Mouse (Mus musculus) hindbrain, embryonic 14.5 days (tissue): Measurements from ENCODE around the gene 2010111I01Rik. TPM values are rescaled to one million over a fixed set of nuclear protein-coding genes. Genes with fewer than 3 reads are reported as not detected.
"Not testable (repeated sequence)": the region's sequence is repeated elsewhere in the genome, so short reads cannot be mapped to it uniquely, and the experiment has no call there.

ENCODE experiments used
- ATAC-seq: fragments of 200-750 bp; cut with Nextera tagmentation; 2 replicates; pipeline ENCODE4 v1.8.0; 2017; ENCODE audit warnings: moderate number of reproducible peaks, mild to moderate bottlenecking, moderate TSS enrichment, moderate library complexity; ENCODE audit not compliant: low FRiP score
- DNase-seq: peaks from one replicate; pipeline ENCODE4 v3.0.0-alpha.2; 2015; ENCODE audit warnings: low spot score
- H3K27ac ChIP-seq: fragments of 300-500 bp; sonication (generic); 2 replicates; pipeline ENCODE4 v1.5.1; 2014; ENCODE audit warnings: mild to moderate bottlenecking, moderate library complexity
- H3K27me3 ChIP-seq: fragments of 300-500 bp; sonication (generic); 2 replicates; pipeline ENCODE4 v1.6.1; 2014; ENCODE audit warnings: mild to moderate bottlenecking, low read length, mixed read lengths; ENCODE audit not compliant: control insufficient read depth, insufficient read depth
- H3K36me3 ChIP-seq: fragments of 300-500 bp; sonication (generic); replicated peaks from 2 replicates; pipeline ENCODE4 v1.6.1; 2014; ENCODE audit not compliant: control insufficient read depth, insufficient read depth
- H3K4me1 ChIP-seq: fragments of 300-500 bp; sonication (generic); replicated peaks from 2 replicates; pipeline ENCODE4 v1.6.1; 2014; ENCODE audit warnings: antibody characterized with exemption, low read length, mixed read lengths; ENCODE audit not compliant: control insufficient read depth, insufficient read depth
- H3K4me2 ChIP-seq: fragments of 300-500 bp; sonication (generic); replicated peaks from 2 replicates; pipeline ENCODE4 v1.6.1; 2014; ENCODE audit warnings: mild to moderate bottlenecking, moderate library complexity
- H3K4me3 ChIP-seq: fragments of 300-500 bp; sonication (generic); replicated peaks from 2 replicates; pipeline ENCODE4 v1.5.1; 2014; ENCODE audit warnings: mild to moderate bottlenecking, low read length
- H3K9ac ChIP-seq: fragments of 300-500 bp; sonication (generic); 2 replicates; pipeline ENCODE4 v1.6.1; 2014
- H3K9me3 ChIP-seq: fragments of 300-500 bp; sonication (generic); 2 replicates; pipeline ENCODE4 v1.6.1; 2016; ENCODE audit warnings: low read length; ENCODE audit not compliant: control insufficient read depth
- WGBS: fragments of 180-500 bp; shearing (Covaris S2); extraction: QIAGEN DNeasy Blood & Tissue Kit; methylation state at CpG from one replicate; pipeline ENCODE4 v1.1.7; 2014; 5-methylcytosine and 5-hydroxymethylcytosine counted together
- polyA plus RNA-seq: library from polyadenylated mRNA; unstranded; fragments of >200 nt; fragmentation: Nextera tagmentation; extraction: Ambion mirVana; gene quantifications from 2 replicates; pipeline ENCODE4 v1.2.1, GENCODE M21; 2014

Gene 2010111I01Rik
- polyA plus RNA-seq, 1 experiment from 2014 or later, result 32.6 TPM

- peaks cover 3% of the 10 kb centered on the region; the same call in 1 of the 2 replicates for H3K4me1 ChIP-seq
- DNase-seq (no peak), ATAC-seq (no peak)
- no peak overlapping the region for H3K9ac ChIP-seq
- H3K27me3 ChIP-seq, result no peaks in the 10 kb centered on the region
- H3K9me3 ChIP-seq, result no peaks in the 10 kb centered on the region
- H3K36me3 ChIP-seq, result no peaks in the 10 kb centered on the region
- H3K27ac ChIP-seq, result no peak overlapping the region
- WGBS, result 91% methylated on average over 12 of the region's 12 CpGs
- H3K4me3 ChIP-seq, result no peak overlapping the region
- H3K4me2 ChIP-seq, result no peak overlapping the region
Measured at GRCm38 (mm10) chr13:63313748-63314607, 349.3 kb downstream of the 2010111I01Rik start.

- Histone ChIP-seq H3K27me3 (no peaks in the 10 kb centered on the region), H3K4me3 (no peak overlapping the region), H3K4me2 (no peak overlapping the region), H3K36me3 (no peaks in the 10 kb centered on the region), H3K9ac (no peak overlapping the region), H3K9me3 (no peaks in the 10 kb centered on the region), H3K4me1 (peaks cover 3% of the 10 kb centered on the region; the same call in 1 of the 2 replicates), H3K27ac (no peak overlapping the region)
- 87% methylated on average over 4 of the region's 4 CpGs for WGBS
- DNase-seq (no peak), ATAC-seq (no peak)
Measured at GRCm38 (mm10) chr13:63314608-63314920, 349.9 kb downstream of the 2010111I01Rik start.

- not testable (repeated sequence) for H3K27ac ChIP-seq, H3K4me1 ChIP-seq, H3K36me3 ChIP-seq, ATAC-seq, H3K9ac ChIP-seq, H3K9me3 ChIP-seq, H3K4me3 ChIP-seq, H3K27me3 ChIP-seq, DNase-seq, H3K4me2 ChIP-seq
- 93% methylated on average over 3 of the region's 4 CpGs for WGBS
Measured at GRCm38 (mm10) chr13:63315111-63315510, 350.4 kb downstream of the 2010111I01Rik start.

- Histone ChIP-seq H3K4me2 (no peak overlapping the region), H3K9me3 (no peaks in the 10 kb centered on the region), H3K9ac (no peak overlapping the region), H3K4me3 (no peak overlapping the region), H3K4me1 (peaks cover 3% of the 10 kb centered on the region; the same call in 1 of the 2 replicates), H3K27ac (no peak overlapping the region), H3K27me3 (no peaks in the 10 kb centered on the region), H3K36me3 (no peaks in the 10 kb centered on the region)
- DNase-seq (no peak), ATAC-seq (no peak)
- 89% methylated on average over 6 of the region's 6 CpGs for WGBS
Measured at GRCm38 (mm10) chr13:63315777-63316176, 351.1 kb downstream of the 2010111I01Rik start.

- no peaks in the 10 kb centered on the region for H3K27me3 ChIP-seq
- H3K4me3 ChIP-seq, result no peak overlapping the region
- ATAC-seq, result no peak
- H3K4me1 ChIP-seq, result peaks cover 3% of the 10 kb centered on the region; the same call in 1 of the 2 replicates
- no peak overlapping the region for H3K4me2 ChIP-seq
- no peaks in the 10 kb centered on the region for H3K36me3 ChIP-seq
- no peak overlapping the region for H3K27ac ChIP-seq
- WGBS, result 94% methylated on average over 5 of the region's 5 CpGs
- H3K9me3 ChIP-seq, result no peaks in the 10 kb centered on the region
- no peak overlapping the region for H3K9ac ChIP-seq
- DNase-seq, result no peak
Measured at GRCm38 (mm10) chr13:63316407-63316806, 351.7 kb downstream of the 2010111I01Rik start.

- H3K4me1 ChIP-seq, result peaks cover 3% of the 10 kb centered on the region; the same call in 1 of the 2 replicates
- H3K27ac ChIP-seq, result no peak overlapping the region
- no peaks in the 10 kb centered on the region for H3K36me3 ChIP-seq
- ATAC-seq (peak; percentile 18; the same call in 1 of the 2 replicates), DNase-seq (no peak)
- H3K9me3 ChIP-seq, result no peaks in the 10 kb centered on the region
- no peaks in the 10 kb centered on the region for H3K27me3 ChIP-seq
- WGBS, result 49% methylated on average over 7 of the region's 7 CpGs
- no peak overlapping the region for H3K4me3 ChIP-seq
- H3K4me2 ChIP-seq, result no peak overlapping the region
- no peak overlapping the region for H3K9ac ChIP-seq
Measured at GRCm38 (mm10) chr13:63317681-63318104, 353.0 kb downstream of the 2010111I01Rik start.

GRCm38 (mm10) chr13:63319814-63320213 is 355.1 kb downstream of the 2010111I01Rik start:
- no peaks in the 10 kb centered on the region for H3K9me3 ChIP-seq
- WGBS, result 92% methylated on average over 7 of the region's 7 CpGs
- no peak for ATAC-seq

GRCm38 (mm10) chr13:63321689-63322088 is 357.0 kb downstream of the 2010111I01Rik start:
- WGBS, result 67% methylated on average over 5 of the region's 5 CpGs
- H3K9me3 ChIP-seq, result no peaks in the 10 kb centered on the region
- H3K9ac ChIP-seq, result no peak overlapping the region
- H3K27me3 ChIP-seq, result no peaks in the 10 kb centered on the region
- no peak for DNase-seq
- H3K4me3 ChIP-seq, result no peak overlapping the region
- no peak overlapping the region for H3K27ac ChIP-seq
- peaks cover 6% of the 10 kb centered on the region; the same call in 1 of the 2 replicates for H3K4me1 ChIP-seq
- ATAC-seq, result no peak
- no peaks in the 10 kb centered on the region for H3K36me3 ChIP-seq
- no peak overlapping the region for H3K4me2 ChIP-seq

More at GRCm38 (mm10) chr13:63319814-63320213, 355.1 kb downstream of the 2010111I01Rik start:
- no peak overlapping the region for H3K9ac ChIP-seq
- H3K36me3 ChIP-seq, result no peaks in the 10 kb centered on the region
- H3K27ac ChIP-seq, result no peak overlapping the region
- no peak for DNase-seq
- H3K4me3 ChIP-seq, result no peak overlapping the region
- peaks cover 5% of the 10 kb centered on the region; the same call in 1 of the 2 replicates for H3K4me1 ChIP-seq
- H3K4me2 ChIP-seq, result no peak overlapping the region
- H3K27me3 ChIP-seq, result no peaks in the 10 kb centered on the region

GRCm38 (mm10) chr13:63322756-63323155 is 358.1 kb downstream of the 2010111I01Rik start:
- ATAC-seq (no peak), DNase-seq (no peak)
- Histone ChIP-seq H3K4me2 (no peak overlapping the region), H3K9ac (no peak overlapping the region), H3K36me3 (no peaks in the 10 kb centered on the region), H3K4me1 (0 out of 2 replicates have a peak, but pooled peaks cover 3% of the 10 kb centered on the region), H3K27ac (no peak overlapping the region), H3K4me3 (no peak overlapping the region), H3K9me3 (no peaks in the 10 kb centered on the region), H3K27me3 (no peaks in the 10 kb centered on the region)
- WGBS, result 78% methylated on average over 6 of the region's 6 CpGs
